Mouse (Mus musculus) heart, embryonic 13.5 days (tissue): ENCODE measurements around the gene Atp6v0c. TPM values are rescaled to one million over a fixed set of nuclear protein-coding genes. Genes with fewer than 3 reads are reported as not detected.
A peak's percentile ranks its signal among the peaks of the same experiment; 100 is the strongest.

Experiments
- ATAC-seq: fragments of 200-750 bp; cut with Nextera tagmentation; 2 replicates; pipeline ENCODE4 v1.8.0; 2017; ENCODE audit warnings: moderate TSS enrichment; ENCODE audit not compliant: insufficient number of reproducible peaks, low FRiP score, low TSS enrichment; ENCODE audit errors: extremely low read depth
- H3K27ac ChIP-seq: fragments of 300-500 bp; sonication (generic); replicated peaks from 2 replicates; pipeline ENCODE4 v1.5.1; 2015; ENCODE audit warnings: moderate library complexity, mild to moderate bottlenecking, inconsistent platforms
- H3K27me3 ChIP-seq: fragments of 300-500 bp; sonication (generic); replicated peaks from 2 replicates; pipeline ENCODE4 v1.6.1; 2015; ENCODE audit warnings: mild to moderate bottlenecking, inconsistent platforms
- H3K36me3 ChIP-seq: fragments of 300-500 bp; sonication (generic); 2 replicates; pipeline ENCODE4 v1.6.1; 2015; ENCODE audit warnings: mild to moderate bottlenecking, inconsistent platforms
- H3K4me1 ChIP-seq: fragments of 300-500 bp; sonication (generic); 2 replicates; pipeline ENCODE4 v1.6.1; 2015; ENCODE audit warnings: inconsistent platforms
- H3K4me2 ChIP-seq: fragments of 300-500 bp; sonication (generic); 2 replicates; pipeline ENCODE4 v1.6.1; 2015; ENCODE audit warnings: inconsistent platforms, mild to moderate bottlenecking, moderate library complexity
- H3K4me3 ChIP-seq: fragments of 300-500 bp; sonication (generic); 2 replicates; pipeline ENCODE4 v1.5.1; 2015; ENCODE audit warnings: moderate library complexity, mild to moderate bottlenecking, inconsistent platforms
- H3K9ac ChIP-seq: fragments of 300-500 bp; sonication (generic); 2 replicates; pipeline ENCODE4 v1.6.1; 2015; ENCODE audit warnings: inconsistent platforms, mild to moderate bottlenecking, moderate library complexity
- H3K9me3 ChIP-seq: fragments of 300-500 bp; sonication (generic); 2 replicates; pipeline ENCODE4 v1.6.1; 2016; ENCODE audit warnings: inconsistent platforms
- WGBS: fragments of 180-500 bp; shearing (Covaris S2); methylation state at CpG from one replicate; pipeline ENCODE4 v1.1.7; 2015; ENCODE audit warnings: mixed read lengths; 5-methylcytosine and 5-hydroxymethylcytosine counted together
- polyA plus RNA-seq: library from polyadenylated mRNA; unstranded; fragments of >200 nt; fragmentation: Nextera tagmentation; extraction: Ambion mirVana; gene quantifications from 2 replicates; pipeline ENCODE4 v1.2.1, GENCODE M21; 2015

The Atp6v0c gene
- polyA plus RNA-seq, 1 experiment from 2014 or later = 544 TPM

- Histone ChIP-seq H3K4me1 (peaks cover 38% of the 10 kb centered on the region), H3K36me3 (peaks cover 31% of the 10 kb centered on the region), H3K9ac (peak overlapping the region; percentile 92), H3K4me3 (peak overlapping the region; percentile 81), H3K4me2 (peak overlapping the region; percentile 74), H3K27me3 (no peaks in the 10 kb centered on the region), H3K9me3 (no peaks in the 10 kb centered on the region), H3K27ac (peak overlapping the region; percentile 96)
- WGBS = 54% methylated on average over 7 of the region's 7 CpGs
- ATAC-seq = no peak
These were observed 1.5 kb downstream of the Atp6v0c start for GRCm38 (mm10) chr17:24167891-24168505.

- 80% methylated on average over 6 of the region's 6 CpGs for WGBS
- Histone ChIP-seq H3K27me3 (no peaks in the 10 kb centered on the region), H3K4me3 (peak overlapping the region; percentile 81), H3K4me2 (peak overlapping the region; percentile 74), H3K36me3 (peaks cover 31% of the 10 kb centered on the region), H3K9ac (peak overlapping the region; percentile 92), H3K27ac (no peak overlapping the region), H3K4me1 (peaks cover 45% of the 10 kb centered on the region), H3K9me3 (no peaks in the 10 kb centered on the region)
- ATAC-seq = no peak
These were observed 2.4 kb downstream of the Atp6v0c start for GRCm38 (mm10) chr17:24167120-24167519.

GRCm38 (mm10) chr17:24164566-24165259 lies 4.8 kb downstream of the Atp6v0c start:
- 79% methylated on average over 11 of the region's 11 CpGs for WGBS
- H3K27me3 ChIP-seq = no peaks in the 10 kb centered on the region
- no peak for ATAC-seq
- H3K36me3 ChIP-seq = peaks cover 31% of the 10 kb centered on the region
- H3K27ac ChIP-seq = no peak overlapping the region
- no peaks in the 10 kb centered on the region for H3K9me3 ChIP-seq
- H3K9ac ChIP-seq = no peak overlapping the region
- H3K4me3 ChIP-seq = peak overlapping the region; percentile 8; the same call in 1 of the 2 replicates
- peaks cover 37% of the 10 kb centered on the region for H3K4me1 ChIP-seq
- H3K4me2 ChIP-seq = no peak overlapping the region; the same call in 1 of the 2 replicates

DNA sequence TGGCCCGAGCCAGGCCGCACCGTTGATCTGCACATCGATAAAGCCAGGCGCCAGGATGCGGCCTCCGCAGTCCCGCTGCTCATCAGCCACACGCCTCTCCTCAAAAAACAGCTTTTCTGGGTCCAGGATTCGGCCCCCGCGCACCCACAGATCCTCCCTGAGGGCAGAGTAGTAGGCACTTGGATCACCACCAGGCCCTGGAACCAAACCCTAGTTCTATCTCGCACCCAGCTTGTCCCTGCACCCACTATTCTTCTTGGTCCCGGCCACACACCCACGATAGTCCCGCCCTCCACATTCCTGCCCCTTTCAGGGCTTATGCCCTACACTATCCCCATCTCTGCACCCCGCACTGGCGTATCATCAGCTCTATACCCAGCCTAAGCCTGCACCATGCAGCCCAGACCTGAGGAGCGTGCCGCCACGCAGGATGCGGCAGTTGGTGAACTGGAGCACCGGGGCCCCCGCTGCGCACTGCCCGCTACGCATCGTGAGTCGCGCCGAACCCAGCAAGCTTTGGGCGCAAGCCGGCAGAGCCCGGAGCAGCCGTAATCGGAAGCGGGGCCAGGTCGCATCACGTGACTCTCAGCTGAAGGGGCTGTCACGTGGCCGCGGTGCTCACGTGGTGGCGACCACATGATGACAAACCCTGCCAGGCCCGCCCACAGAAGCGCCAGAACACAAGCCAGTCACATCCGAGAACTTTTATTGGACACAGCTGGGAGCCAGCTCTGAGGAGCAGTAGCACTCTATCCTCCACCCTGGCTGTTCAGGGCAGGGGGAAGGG lies 6.1 kb downstream of the Atp6v0c start, which contains the start of gene Amdhd2:
Amdhd2 (minus strand) TSS at position 591 of the 787 bp plus-strand sequence.
- H3K9me3 ChIP-seq = no peaks in the 10 kb centered on the region
- no peaks in the 10 kb centered on the region for H3K27me3 ChIP-seq
- H3K9ac ChIP-seq = peak within 1 kb of the TSS; percentile 91
- peak within 1 kb of the TSS; percentile 90 for H3K27ac ChIP-seq
- peak; percentile 80 for ATAC-seq
- under 1% methylated on average over 47 of the region's 47 CpGs for WGBS
- H3K4me2 ChIP-seq = peak within 1 kb of the TSS; percentile 96
- H3K4me1 ChIP-seq = peaks cover 35% of the 10 kb centered on the region
- H3K4me3 ChIP-seq = peak within 1 kb of the TSS; percentile 87
- H3K36me3 ChIP-seq = peaks cover 31% of the 10 kb centered on the region

GRCm38 (mm10) chr17:24162584-24163175 lies 6.8 kb downstream of the Atp6v0c start:
- WGBS = 16% methylated on average over 17 of the region's 17 CpGs
- no peaks in the 10 kb centered on the region for H3K9me3 ChIP-seq
- peak overlapping the region; percentile 91 for H3K9ac ChIP-seq
- H3K27ac ChIP-seq = peak overlapping the region; percentile 90
- peaks cover 28% of the 10 kb centered on the region for H3K4me1 ChIP-seq
- H3K36me3 ChIP-seq = peaks cover 32% of the 10 kb centered on the region
- H3K27me3 ChIP-seq = no peaks in the 10 kb centered on the region
- peak overlapping the region; percentile 87 for H3K4me3 ChIP-seq
- no peak for ATAC-seq
- H3K4me2 ChIP-seq = peak overlapping the region; percentile 96

DNA sequence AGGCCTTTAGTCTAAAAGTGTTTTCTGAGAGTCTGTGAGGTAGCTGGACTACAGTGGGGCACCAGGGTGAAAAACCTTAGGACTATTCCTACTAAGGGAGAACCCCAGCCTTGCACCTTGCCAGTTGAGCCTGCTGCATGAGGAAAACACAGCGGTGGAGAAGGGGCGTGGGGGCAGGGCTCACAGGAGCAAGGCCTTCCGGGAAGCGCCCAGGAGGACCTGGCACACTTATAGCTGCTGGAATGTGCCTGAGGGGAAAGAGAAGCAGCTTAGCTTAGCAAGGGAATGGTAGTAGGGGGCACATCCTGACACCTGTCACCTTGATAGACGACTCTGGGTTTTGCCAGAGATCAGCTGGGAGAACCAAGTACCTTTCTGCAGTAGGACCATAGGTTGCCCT lies 8.0 kb downstream of the Atp6v0c start:
- Histone ChIP-seq H3K4me1 (peaks cover 22% of the 10 kb centered on the region), H3K36me3 (peaks cover 29% of the 10 kb centered on the region), H3K27me3 (no peaks in the 10 kb centered on the region), H3K27ac (no peak overlapping the region), H3K4me2 (peak overlapping the region; percentile 96), H3K9me3 (no peaks in the 10 kb centered on the region), H3K4me3 (0 out of 2 replicates have a peak overlapping the region, but pooled peaks have one; percentile 2), H3K9ac (no peak overlapping the region)
- no peak for ATAC-seq
- WGBS = 70% methylated on average over 5 of the region's 5 CpGs

DNA sequence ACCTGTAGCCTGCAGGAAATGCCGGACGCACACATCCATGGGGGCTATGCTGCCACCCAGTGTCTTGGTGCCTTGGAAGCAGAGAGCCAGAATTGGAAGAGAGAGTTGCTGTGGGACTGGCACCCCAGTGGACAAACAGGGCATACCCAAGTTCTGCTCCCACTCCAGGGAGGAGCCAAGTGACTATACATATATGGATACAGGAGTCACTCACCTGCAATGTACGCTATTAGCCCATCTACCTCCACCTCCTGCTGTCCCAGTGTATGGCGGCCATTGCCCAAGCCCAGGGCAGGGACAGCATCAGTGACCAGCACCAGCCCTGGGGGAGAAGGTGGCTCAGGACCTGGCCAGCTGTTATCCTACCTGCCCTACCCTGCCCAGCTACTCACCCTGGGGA lies 12.0 kb downstream of the Atp6v0c start:
- H3K36me3 ChIP-seq = peaks cover 24% of the 10 kb centered on the region
- H3K27ac ChIP-seq = no peak overlapping the region
- no peak overlapping the region for H3K9ac ChIP-seq
- H3K4me2 ChIP-seq = no peak overlapping the region
- WGBS = 85% methylated on average over 4 of the region's 4 CpGs
- H3K27me3 ChIP-seq = no peaks in the 10 kb centered on the region
- peaks cover 6% of the 10 kb centered on the region for H3K4me1 ChIP-seq
- H3K4me3 ChIP-seq = no peak overlapping the region
- no peaks in the 10 kb centered on the region for H3K9me3 ChIP-seq
- ATAC-seq = no peak

GRCm38 (mm10) chr17:24157121-24157520 lies 12.4 kb downstream of the Atp6v0c start:
- Histone ChIP-seq H3K9me3 (no peaks in the 10 kb centered on the region), H3K27ac (no peak overlapping the region), H3K36me3 (peaks cover 24% of the 10 kb centered on the region), H3K4me1 (peaks cover 7% of the 10 kb centered on the region), H3K4me3 (no peak overlapping the region), H3K9ac (no peak overlapping the region), H3K27me3 (no peaks in the 10 kb centered on the region), H3K4me2 (no peak overlapping the region)
- ATAC-seq = no peak
- 87% methylated on average over 6 of the region's 6 CpGs for WGBS

DNA sequence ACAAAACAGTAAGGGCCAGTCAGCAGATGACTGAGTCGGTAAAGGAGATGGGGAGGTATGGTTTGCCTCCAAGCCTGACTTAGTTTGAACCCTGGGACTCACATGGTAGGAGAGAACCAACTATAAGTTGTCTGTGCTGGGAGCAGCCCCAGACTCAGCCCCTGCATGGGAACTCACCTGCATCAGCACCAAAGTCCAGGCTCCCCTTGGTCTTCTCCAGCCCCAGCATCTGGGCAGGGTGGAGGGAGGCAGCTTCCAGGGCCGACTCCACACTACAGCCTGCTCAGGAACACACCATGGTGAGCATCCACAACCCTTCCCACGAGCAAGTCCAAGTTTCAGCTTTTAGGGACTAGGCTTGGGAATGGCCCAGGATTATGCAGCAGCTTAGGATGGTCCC lies 13.1 kb downstream of the Atp6v0c start:
- Histone ChIP-seq H3K27ac (no peak overlapping the region), H3K4me1 (peaks cover 10% of the 10 kb centered on the region), H3K36me3 (peaks cover 24% of the 10 kb centered on the region), H3K4me2 (no peak overlapping the region), H3K9me3 (no peaks in the 10 kb centered on the region), H3K9ac (no peak overlapping the region), H3K27me3 (no peaks in the 10 kb centered on the region), H3K4me3 (no peak overlapping the region)
- 78% methylated on average over 3 of the region's 3 CpGs for WGBS
- no peak for ATAC-seq

- peaks cover 14% of the 10 kb centered on the region for H3K4me1 ChIP-seq
- peaks cover 24% of the 10 kb centered on the region for H3K36me3 ChIP-seq
- no peaks in the 10 kb centered on the region; the same call in 1 of the 2 replicates for H3K27me3 ChIP-seq
- H3K9me3 ChIP-seq = no peaks in the 10 kb centered on the region
- H3K27ac ChIP-seq = no peak overlapping the region
- WGBS = 81% methylated on average over 9 of the region's 9 CpGs
- no peak overlapping the region for H3K4me2 ChIP-seq
- H3K4me3 ChIP-seq = no peak overlapping the region
- no peak for ATAC-seq
- H3K9ac ChIP-seq = no peak overlapping the region
These were observed 13.8 kb downstream of the Atp6v0c start for GRCm38 (mm10) chr17:24155742-24156141.

- Histone ChIP-seq H3K9me3 (no peaks in the 10 kb centered on the region), H3K4me3 (no peak overlapping the region), H3K27me3 (no peaks in the 10 kb centered on the region; the same call in 1 of the 2 replicates), H3K9ac (no peak overlapping the region), H3K27ac (no peak overlapping the region), H3K4me1 (peaks cover 14% of the 10 kb centered on the region), H3K36me3 (peaks cover 24% of the 10 kb centered on the region), H3K4me2 (no peak overlapping the region)
- WGBS = 54% methylated on average over 3 of the region's 3 CpGs
- ATAC-seq = no peak
These were observed 15.0 kb downstream of the Atp6v0c start for GRCm38 (mm10) chr17:24154463-24154862.
